Mouse (Mus musculus) central nervous system, embryonic 14 days (tissue): ENCODE results near the gene Esrrb. TPM values are rescaled to one million over a fixed set of nuclear protein-coding genes. Genes with fewer than 3 reads are reported as not detected.

Source experiments
- polyA plus RNA-seq: library from polyadenylated mRNA; depleted of rRNA; stranded (reverse); fragments of >200 nt; gene quantifications from 2 replicates; pipeline ENCODE4 v1.2.3, GENCODE M21; 2012; rRNA removed

The Esrrb gene
- 4.3 and 6.6 TPM in 2 replicates for polyA plus RNA-seq

GRCm38 (mm10) chr12:86360696-86361631, at the start of gene Esrrb:
Esrrb (plus strand) TSS chr12:86361117.

Other genes with a start within 250 kb of the Esrrb start
- 24.9 and 25.0 TPM in 2 replicates for gene Gpatch2l, start 119.3 kb upstream of the Esrrb start, polyA plus RNA-seq